Mouse (Mus musculus) CH12.LX (cell line): ENCODE results near the gene Det1. TPM values are rescaled to one million over a fixed set of nuclear protein-coding genes. Genes with fewer than 3 reads are reported as not detected.

ENCODE experiments used
- DNase-seq: peaks from one replicate; pipeline ENCODE4 v3.0.0-alpha.2; 2013; ENCODE audit errors: extremely low read depth
- H3K27ac ChIP-seq: 2 replicates; pipeline ENCODE4 v1.5.1; 2012; ENCODE audit warnings: low read depth, mild to moderate bottlenecking, control low read depth, moderate library complexity; ENCODE audit not compliant: insufficient read depth
- H3K27me3 ChIP-seq: replicated peaks from 2 replicates; pipeline ENCODE3; 2012; ENCODE audit warnings: inconsistent platforms
- H3K36me3 ChIP-seq, 2 experiments: replicated peaks in 1 of 2; 2 replicates each; pipeline versions ENCODE3 to v1.6.1; 2012; ENCODE audit warnings: inconsistent platforms in 1 of 2, low read length in 1 of 2, mild to moderate bottlenecking in 1 of 2, mixed read lengths in 1 of 2, moderate library complexity in 1 of 2; ENCODE audit not compliant: control insufficient read depth in 1 of 2, insufficient read depth in 1 of 2
- H3K4me1 ChIP-seq, 2 experiments: 2 replicates each; pipeline ENCODE4 v1.6.1; 2012; ENCODE audit warnings: inconsistent platforms in 1 of 2, moderate library complexity in 1 of 2; ENCODE audit not compliant: insufficient read depth in 2 of 2, control insufficient read depth in 1 of 2
- H3K4me2 ChIP-seq: 2 replicates; pipeline ENCODE4 v1.6.1; 2012; ENCODE audit warnings: low read depth, mild to moderate bottlenecking, control low read depth; ENCODE audit not compliant: poor library complexity, insufficient read depth, severe bottlenecking
- H3K4me3 ChIP-seq, 3 experiments: fragments of 150-350 bp in 1 of 3; sonication (generic) in 1 of 3; replicated peaks in 1 of 3; 2 replicates each; pipeline versions ENCODE3 to v1.5.1; 2011 to 2012; ENCODE audit warnings: low read depth in 2 of 3, low read length in 2 of 3, mild to moderate bottlenecking in 2 of 3, moderate library complexity in 2 of 3, control low read depth in 1 of 3, improper control_type of control experiment in 1 of 3, inconsistent platforms in 1 of 3, mixed read lengths in 1 of 3; ENCODE audit not compliant: poor library complexity in 1 of 3
- H3K79me2 ChIP-seq: replicated peaks from 2 replicates; pipeline ENCODE4 v1.6.1; 2012; ENCODE audit warnings: mild to moderate bottlenecking, moderate library complexity; ENCODE audit not compliant: control insufficient read depth, poor library complexity, insufficient read depth, severe bottlenecking; ENCODE audit errors: extremely low read depth
- H3K9ac ChIP-seq: 2 replicates; pipeline ENCODE4 v1.6.1; 2012; ENCODE audit warnings: low read depth, mild to moderate bottlenecking, control low read depth, moderate library complexity; ENCODE audit not compliant: insufficient read depth
- H3K9me3 ChIP-seq: replicated peaks from 2 replicates; pipeline ENCODE3; 2012; ENCODE audit warnings: low read length, inconsistent platforms, mixed read lengths
- BHLHE40 ChIP-seq: IDR thresholded peaks from 2 replicates; pipeline ENCODE4 v1.6.1; 2011; ENCODE audit warnings: mild to moderate bottlenecking, low read depth, low read length, improper control_type of control experiment
- CHD2 ChIP-seq: IDR thresholded peaks from 2 replicates; pipeline ENCODE4 v1.6.1; 2011; ENCODE audit warnings: low read length, improper control_type of control experiment
- ELF1 ChIP-seq: IDR thresholded peaks from 2 replicates; pipeline ENCODE4 v1.6.1; 2014; ENCODE audit warnings: low read depth, mild to moderate bottlenecking, inconsistent platforms, low read length, improper control_type of control experiment
- GABPA ChIP-seq: IDR thresholded peaks from 2 replicates; pipeline ENCODE4 v1.6.1; 2012; ENCODE audit warnings: low read depth, low read length, improper control_type of control experiment, inconsistent platforms; ENCODE audit not compliant: insufficient replicate concordance
- HCFC1 ChIP-seq: IDR thresholded peaks from 2 replicates; pipeline ENCODE4 v1.6.1; 2012; ENCODE audit warnings: low read depth, mild to moderate bottlenecking, inconsistent platforms, low read length, improper control_type of control experiment
- JUN ChIP-seq: IDR thresholded peaks from 2 replicates; pipeline ENCODE4 v1.6.1; 2011; ENCODE audit warnings: low read depth, mild to moderate bottlenecking, low read length, improper control_type of control experiment, moderate library complexity; ENCODE audit not compliant: insufficient read depth
- KAT2A ChIP-seq: IDR thresholded peaks from 2 replicates; pipeline ENCODE4 v1.6.1; 2012; ENCODE audit warnings: low read length, improper control_type of control experiment, inconsistent platforms; ENCODE audit not compliant: insufficient replicate concordance
- MAFK ChIP-seq: IDR thresholded peaks from 2 replicates; pipeline ENCODE4 v1.6.1; 2011; ENCODE audit warnings: low read length, improper control_type of control experiment; ENCODE audit not compliant: insufficient replicate concordance
- MAX ChIP-seq: IDR thresholded peaks from 2 replicates; pipeline ENCODE4 v1.6.1; 2011; ENCODE audit warnings: low read length, improper control_type of control experiment
- MEF2A ChIP-seq: IDR thresholded peaks from 2 replicates; pipeline ENCODE4 v1.6.1; 2014; ENCODE audit warnings: low read depth, mild to moderate bottlenecking, inconsistent platforms, low read length, improper control_type of control experiment, borderline replicate concordance
- MXI1 ChIP-seq: IDR thresholded peaks from 2 replicates; pipeline ENCODE4 v1.6.1; 2011; ENCODE audit warnings: mild to moderate bottlenecking, low read depth, low read length, improper control_type of control experiment
- NRF1 ChIP-seq: IDR thresholded peaks from 2 replicates; pipeline ENCODE4 v1.6.1; 2014; ENCODE audit warnings: low read depth, mild to moderate bottlenecking, inconsistent platforms, low read length, improper control_type of control experiment, moderate library complexity
- POLR2A ChIP-seq: IDR thresholded peaks from 2 replicates; pipeline ENCODE4 v1.6.1; 2011; ENCODE audit warnings: low read depth, mild to moderate bottlenecking, improper control_type of control experiment, low read length
- RCOR1 ChIP-seq: conservative IDR thresholded peaks from 2 replicates; pipeline ENCODE4 v1.6.1; 2012; ENCODE audit warnings: low read depth, mild to moderate bottlenecking, inconsistent platforms, low read length, improper control_type of control experiment
- SMC3 ChIP-seq: IDR thresholded peaks from 2 replicates; pipeline ENCODE4 v1.6.1; 2011; ENCODE audit warnings: low read depth, low read length, improper control_type of control experiment
- TBP ChIP-seq: conservative IDR thresholded peaks from 2 replicates; pipeline ENCODE4 v1.6.1; 2011; ENCODE audit warnings: low read depth, low read length, improper control_type of control experiment
- TCF12 ChIP-seq: IDR thresholded peaks from 2 replicates; pipeline ENCODE4 v1.6.1; 2014; ENCODE audit warnings: low read depth, mild to moderate bottlenecking, inconsistent platforms, low read length, improper control_type of control experiment
- UBTF ChIP-seq: IDR thresholded peaks from 2 replicates; pipeline ENCODE4 v1.6.1; 2012; ENCODE audit warnings: low read depth, mild to moderate bottlenecking, inconsistent platforms, low read length, improper control_type of control experiment, moderate library complexity
- USF1 ChIP-seq: IDR thresholded peaks from 2 replicates; pipeline ENCODE4 v1.6.1; 2014; ENCODE audit warnings: low read depth, mild to moderate bottlenecking, inconsistent platforms, low read length, improper control_type of control experiment
- ZKSCAN1 ChIP-seq: IDR thresholded peaks from 2 replicates; pipeline ENCODE4 v1.6.1; 2012; ENCODE audit warnings: low read depth, inconsistent platforms, low read length, improper control_type of control experiment, borderline replicate concordance
- dilution Hi-C: fragments of 300-500 bp; cut with MboI; formaldehyde crosslinking; loops from 2 replicates; pipeline ENCODE4 v1.14.3; 2020; ENCODE audit warnings: low sequenced_read_pairs; ENCODE audit not compliant: extremely low pct_unique_long_range_greater_than_20kb, extremely low pct_ligation_motif_present
- in situ Hi-C: fragments of 300-500 bp; cut with MboI; formaldehyde crosslinking; loops from 3 replicates; pipeline ENCODE4 v1.14.3; 2019; ENCODE audit warnings: low sequenced_read_pairs, low pct_ligation_motif_present, low pct_unique_long_range_greater_than_20kb, mixed read lengths
- polyA plus RNA-seq: library from polyadenylated mRNA; unstranded; fragments of >175 nt; gene quantifications from 2 replicates; pipeline ENCODE4 v1.2.1, GENCODE M21; 2012; ENCODE audit warnings: low read depth; ENCODE audit not compliant: insufficient read length
- total RNA-seq, 2 experiments: library from RNA; depleted of rRNA; stranded (reverse); fragments of 300-350 nt in 1 of 2; fragments of >200 nt in 1 of 2; gene quantifications; 2 replicates each; pipeline ENCODE4 v1.2.3; 2012 to 2014

Gene Det1
- total and polyA plus RNA-seq, 3 experiments = 12.2 to 14.3 (median 12.9) TPM

GRCm38 (mm10) chr7:78803841-78804240 is 43.2 kb downstream of the Det1 start (continued):
- TF ChIP-seq HCFC1 (0 out of 2 replicates have a peak, but pooled peaks have one; percentile 12), MEF2A (no peak), MXI1 (no peak), BHLHE40 (0 out of 2 replicates have a peak, but pooled peaks have one; percentile 23), TBP (no peak), NRF1 (no peak), UBTF (no peak), RCOR1 (no peak), MAFK (no peak), GABPA (no peak), SMC3 (peak; percentile 34), USF1 (no peak)
- TF ChIP-seq, all 38 proteins: peak for 10

GRCm38 (mm10) chr7:78799730-78800496 is 47.1 kb downstream of the Det1 start:
- Histone ChIP-seq H3K4me1 (peaks cover 8 to 10% of the 10 kb centered on the region in 2 experiments; a peak in 2 of 4 replicates), H3K36me3 (peaks cover 0 to 1% of the 10 kb centered on the region in 2 experiments), H3K27ac (no peak overlapping the region), H3K79me2 (no peaks in the 10 kb centered on the region), H3K4me2 (no peak overlapping the region), H3K27me3 (no peaks in the 10 kb centered on the region), H3K9me3 (no peaks in the 10 kb centered on the region), H3K4me3 (no peak overlapping the region), H3K9ac (no peak overlapping the region)
- dilution Hi-C loops (no loop called here), in situ Hi-C loops (loop anchor here (25.0 kb wide), 1 partner anchor 287 kb away; no protein-coding TSS in a partner anchor)
- TF ChIP-seq MAX (no peak), TCF12 (no peak), KAT2A (no peak)
- DNase-seq = no peak

GRCm38 (mm10) chr7:78797843-78798455 is 49.1 kb downstream of the Det1 start:
- no peak overlapping the region for H3K4me3 ChIP-seq
- in situ Hi-C loops = loop anchor here (25.0 kb wide), 1 partner anchor 289 kb away; no protein-coding TSS in a partner anchor
- TF ChIP-seq MAX = no peak
- TF ChIP-seq ELF1 = no peak
- TF ChIP-seq MEF2A = no peak
- no peak for TF ChIP-seq CHD2
- no peak for TF ChIP-seq POLR2A
- no peak for TF ChIP-seq UBTF
- no peak for TF ChIP-seq JUN
- no peak for TF ChIP-seq SMC3
- no peak for TF ChIP-seq ZKSCAN1
- no peaks in the 10 kb centered on the region for H3K4me1 ChIP-seq
- dilution Hi-C loops = no loop called here
- H3K79me2 ChIP-seq = no peaks in the 10 kb centered on the region
- H3K27me3 ChIP-seq = no peaks in the 10 kb centered on the region
- H3K9ac ChIP-seq = no peak overlapping the region
- no peak overlapping the region for H3K4me2 ChIP-seq
- no peaks in the 10 kb centered on the region for H3K9me3 ChIP-seq
- H3K27ac ChIP-seq = no peak overlapping the region
- peaks cover 5 to 15% of the 10 kb centered on the region in 2 experiments for H3K36me3 ChIP-seq
- no peak for DNase-seq
